Mouse (Mus musculus): ENCODE data around the gene Iqcg. TPM values are rescaled to one million over a fixed set of nuclear protein-coding genes. Genes with fewer than 3 reads are reported as not detected.

The Iqcg gene
- polyA plus RNA-seq, 1 experiment = 1.7 TPM

DNA sequence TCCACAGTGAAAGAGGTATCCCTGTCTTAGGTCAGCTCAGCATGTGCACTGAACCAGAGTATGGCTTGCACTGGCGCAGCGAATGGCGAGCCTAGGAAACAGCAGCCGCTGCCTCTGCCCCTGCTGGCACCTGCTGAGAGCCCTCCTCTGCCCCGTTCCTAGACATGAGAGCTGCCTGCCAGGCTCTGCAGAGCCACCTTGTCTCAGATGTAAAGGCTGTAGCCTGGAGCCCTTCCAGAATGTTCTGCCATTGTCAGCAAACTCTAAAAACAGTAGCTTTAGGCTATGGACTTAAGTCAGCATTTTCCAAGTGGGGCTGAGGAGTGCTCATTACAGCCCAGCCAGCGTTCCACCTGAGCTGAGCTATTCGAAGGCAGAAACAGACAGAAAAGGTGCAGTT, 48.6 kb downstream of the Iqcg start:
- DNase-seq = peak in 1 of 2 experiments; percentile 16
- no peak overlapping the region for H3K27ac ChIP-seq (ENCODE audit: insufficient read depth, low read length)
- TF ChIP-seq CTCF (IDR thresholded peaks at IDR 0.05; ENCODE audit: borderline replicate concordance, insufficient read depth, low read depth, low read length) (no peak), POLR2A (IDR thresholded peaks at IDR 0.05; ENCODE audit: borderline replicate concordance, insufficient read depth, low read length) (no peak)
- H3K27me3 ChIP-seq (ENCODE audit: control insufficient read depth, insufficient read depth, low read length) = no peaks in the 10 kb centered on the region
- WGBS = 36% methylated on average over 7 of the region's 7 CpGs
- peaks cover 6% of the 10 kb centered on the region for H3K4me1 ChIP-seq (ENCODE audit: control insufficient read depth, insufficient read depth, low read length)
- no peak overlapping the region for H3K4me3 ChIP-seq (replicated peaks; ENCODE audit: insufficient read depth, low read depth, low read length)

DNA sequence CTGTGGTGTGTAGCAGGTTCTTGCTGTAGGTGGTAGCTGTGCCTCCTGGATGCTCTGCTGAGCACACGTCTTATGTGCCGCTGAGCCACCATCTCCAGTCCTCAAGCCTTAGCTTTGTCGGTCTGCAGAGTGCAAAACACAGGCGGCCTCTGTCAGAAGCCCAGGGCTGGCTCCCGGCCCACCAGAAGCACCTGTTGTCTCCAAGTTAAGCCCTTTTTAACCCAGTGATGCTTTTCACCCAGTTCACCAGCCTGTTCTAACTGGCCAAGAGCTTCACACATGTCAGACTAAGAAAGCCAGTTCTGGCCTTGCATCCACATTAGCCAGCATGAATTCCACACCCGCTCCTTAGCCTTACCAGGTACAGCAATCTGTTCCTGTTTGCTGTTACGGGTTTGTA, 49.1 kb downstream of the Iqcg start:
- WGBS = 29% methylated on average over 7 of the region's 7 CpGs
- peaks cover 6% of the 10 kb centered on the region for H3K4me1 ChIP-seq (ENCODE audit: control insufficient read depth, insufficient read depth, low read length)
- no peaks in the 10 kb centered on the region for H3K27me3 ChIP-seq (ENCODE audit: control insufficient read depth, insufficient read depth, low read length)
- H3K4me3 ChIP-seq (replicated peaks; ENCODE audit: insufficient read depth, low read depth, low read length) = no peak overlapping the region
- TF ChIP-seq CTCF (IDR thresholded peaks at IDR 0.05; ENCODE audit: borderline replicate concordance, insufficient read depth, low read depth, low read length) (no peak), POLR2A (IDR thresholded peaks at IDR 0.05; ENCODE audit: borderline replicate concordance, insufficient read depth, low read length) (no peak)
- peak; percentile 50 to 54 for DNase-seq
- H3K27ac ChIP-seq (ENCODE audit: insufficient read depth, low read length) = no peak overlapping the region

DNA sequence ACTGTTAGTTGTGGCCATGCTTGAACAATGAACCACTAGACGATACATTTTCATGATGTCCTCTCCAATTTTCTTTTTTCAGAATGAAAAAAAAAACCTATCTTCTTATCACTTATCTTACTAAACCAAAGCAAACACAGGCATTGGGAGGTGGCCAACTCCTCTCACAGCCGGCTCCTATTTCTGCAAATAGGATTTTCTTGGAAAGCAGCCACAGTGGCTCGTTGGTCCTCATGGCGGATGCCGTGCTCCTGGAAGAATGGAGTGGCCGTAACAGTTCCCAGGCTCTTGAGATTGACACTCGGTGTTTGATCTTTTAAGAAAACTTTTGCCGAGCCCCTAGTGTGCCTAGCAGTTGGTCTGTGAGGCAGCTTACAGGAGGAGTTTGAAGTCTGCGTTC, 50.8 kb downstream of the Iqcg start:
- Histone ChIP-seq H3K4me1 (ENCODE audit: control insufficient read depth, insufficient read depth, low read length) (peaks cover 6% of the 10 kb centered on the region), H3K27me3 (ENCODE audit: control insufficient read depth, insufficient read depth, low read length) (no peaks in the 10 kb centered on the region), H3K27ac (ENCODE audit: insufficient read depth, low read length) (no peak overlapping the region), H3K4me3 (replicated peaks; ENCODE audit: insufficient read depth, low read depth, low read length) (no peak overlapping the region)
- DNase-seq = peak; percentile 37 to 67
- no peak for TF ChIP-seq POLR2A (IDR thresholded peaks at IDR 0.05; ENCODE audit: borderline replicate concordance, insufficient read depth, low read length)
- no peak for TF ChIP-seq CTCF (IDR thresholded peaks at IDR 0.05; ENCODE audit: borderline replicate concordance, insufficient read depth, low read depth, low read length)
- WGBS = 10% methylated on average over 9 of the region's 9 CpGs

DNA sequence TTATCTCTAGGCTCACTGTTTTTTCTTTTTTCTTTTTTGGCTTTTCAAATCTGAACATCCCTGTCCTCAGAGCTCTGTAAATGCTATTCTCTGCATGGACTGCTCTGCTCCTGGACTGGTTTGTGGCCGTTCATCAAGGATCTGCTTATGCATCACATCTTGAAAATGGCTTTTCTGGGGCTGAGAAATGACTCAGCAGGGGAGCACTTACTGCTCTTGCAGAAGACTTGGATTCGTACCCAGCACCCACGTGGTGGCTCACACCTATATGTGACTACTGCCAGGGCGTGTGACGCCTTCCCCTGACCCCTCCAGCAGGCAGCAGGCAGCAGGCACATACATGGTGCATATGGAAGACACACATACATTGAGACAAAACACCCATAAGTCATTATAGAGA, 63.9 kb downstream of the Iqcg start:
- H3K4me3 ChIP-seq (replicated peaks; ENCODE audit: insufficient read depth, low read depth, low read length) = no peak overlapping the region
- DNase-seq = no peak
- H3K27ac ChIP-seq (ENCODE audit: insufficient read depth, low read length) = no peak overlapping the region
- H3K27me3 ChIP-seq (ENCODE audit: control insufficient read depth, insufficient read depth, low read length) = no peaks in the 10 kb centered on the region
- H3K4me1 ChIP-seq (ENCODE audit: control insufficient read depth, insufficient read depth, low read length) = no peaks in the 10 kb centered on the region; the same call in 1 of the 2 replicates
- 64% methylated on average over 5 of the region's 5 CpGs for WGBS
- TF ChIP-seq CTCF (IDR thresholded peaks at IDR 0.05; ENCODE audit: borderline replicate concordance, insufficient read depth, low read depth, low read length) (no peak), POLR2A (IDR thresholded peaks at IDR 0.05; ENCODE audit: borderline replicate concordance, insufficient read depth, low read length) (no peak)

DNA sequence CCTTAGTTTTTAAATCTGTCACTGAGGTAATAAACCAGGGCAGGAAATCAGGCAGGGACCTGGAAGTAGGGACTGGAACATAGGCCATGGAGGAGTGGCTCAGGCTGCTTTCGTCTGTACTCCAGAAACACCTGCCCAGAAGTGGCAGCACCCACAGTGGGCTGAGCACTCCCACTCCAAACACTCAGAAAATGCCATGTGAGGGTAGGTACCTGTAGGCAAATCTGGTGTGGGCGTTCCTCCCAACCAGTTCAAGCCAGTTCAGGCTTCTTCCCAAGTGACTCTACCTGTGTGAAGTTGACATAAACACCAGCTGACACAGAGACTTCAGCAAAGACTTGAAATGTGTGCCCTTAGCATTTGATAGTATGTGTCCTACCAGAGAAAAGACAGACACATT, 71.4 kb downstream of the Iqcg start:
- H3K27ac ChIP-seq (ENCODE audit: insufficient read depth, low read length) = no peak overlapping the region
- no peak for TF ChIP-seq POLR2A (IDR thresholded peaks at IDR 0.05; ENCODE audit: borderline replicate concordance, insufficient read depth, low read length)
- no peak for TF ChIP-seq CTCF (IDR thresholded peaks at IDR 0.05; ENCODE audit: borderline replicate concordance, insufficient read depth, low read depth, low read length)
- WGBS = 91% methylated on average over 2 of the region's 2 CpGs
- H3K4me3 ChIP-seq (replicated peaks; ENCODE audit: insufficient read depth, low read depth, low read length) = no peak overlapping the region
- H3K27me3 ChIP-seq (ENCODE audit: control insufficient read depth, insufficient read depth, low read length) = no peaks in the 10 kb centered on the region
- no peaks in the 10 kb centered on the region for H3K4me1 ChIP-seq (ENCODE audit: control insufficient read depth, insufficient read depth, low read length)
- DNase-seq = no peak

DNA sequence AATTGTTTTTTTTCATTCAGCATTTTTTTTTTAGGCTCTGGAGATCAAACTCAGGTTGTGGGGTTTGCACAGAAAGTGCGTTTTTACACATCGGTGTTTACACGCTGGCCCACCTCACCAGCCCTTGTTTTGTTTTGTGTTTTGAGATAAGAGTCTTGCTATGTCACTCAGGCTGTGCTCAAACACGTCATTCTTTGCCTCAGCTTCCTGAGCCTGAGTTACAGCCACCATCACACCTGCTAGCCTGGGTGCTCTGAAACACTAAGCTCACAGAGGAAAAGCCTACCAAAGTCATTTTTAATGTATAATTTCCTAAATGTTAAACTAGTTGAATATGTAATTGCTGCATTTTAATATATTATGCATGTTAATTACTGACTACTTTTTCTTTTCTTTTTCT, 74.6 kb downstream of the Iqcg start:
- 93% methylated on average over 4 of the region's 4 CpGs for WGBS
- no peak for DNase-seq
- TF ChIP-seq CTCF (IDR thresholded peaks at IDR 0.05; ENCODE audit: borderline replicate concordance, insufficient read depth, low read depth, low read length) = no peak
- TF ChIP-seq POLR2A (IDR thresholded peaks at IDR 0.05; ENCODE audit: borderline replicate concordance, insufficient read depth, low read length) = no peak
- Histone ChIP-seq H3K4me1 (ENCODE audit: control insufficient read depth, insufficient read depth, low read length) (no peaks in the 10 kb centered on the region), H3K27ac (ENCODE audit: insufficient read depth, low read length) (no peak overlapping the region), H3K4me3 (replicated peaks; ENCODE audit: insufficient read depth, low read depth, low read length) (no peak overlapping the region), H3K27me3 (ENCODE audit: control insufficient read depth, insufficient read depth, low read length) (no peaks in the 10 kb centered on the region)

GRCm38 (mm10) chr16:32980227-32980626, 75.8 kb downstream of the Iqcg start:
- 79% methylated on average over 1 of the region's 1 CpGs for WGBS

DNA sequence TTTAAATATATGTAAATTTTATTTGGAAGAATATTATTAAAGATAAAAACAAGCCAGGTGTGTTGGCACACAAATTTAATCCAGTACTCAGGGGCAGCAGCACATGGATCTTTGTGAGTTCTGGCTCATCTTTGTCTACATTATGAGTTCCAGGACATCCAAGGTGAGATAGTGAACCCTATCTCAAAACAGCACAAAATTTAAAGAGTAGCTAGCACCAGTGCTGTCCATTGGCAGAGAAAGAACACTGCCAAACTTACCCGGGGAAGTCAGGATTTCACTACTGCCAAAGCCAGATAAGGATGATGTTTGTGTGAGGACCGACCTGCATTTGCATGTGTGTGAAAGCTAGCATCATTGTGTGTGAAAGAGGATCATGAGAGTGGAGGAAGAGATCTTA, 83.0 kb downstream of the Iqcg start:
- H3K27ac ChIP-seq (ENCODE audit: insufficient read depth, low read length) = no peak overlapping the region
- no peak for DNase-seq
- H3K27me3 ChIP-seq (ENCODE audit: control insufficient read depth, insufficient read depth, low read length) = no peaks in the 10 kb centered on the region
- no peaks in the 10 kb centered on the region for H3K4me1 ChIP-seq (ENCODE audit: control insufficient read depth, insufficient read depth, low read length)
- 64% methylated on average over 2 of the region's 2 CpGs for WGBS
- H3K4me3 ChIP-seq (replicated peaks; ENCODE audit: insufficient read depth, low read depth, low read length) = no peak overlapping the region
- no peak for TF ChIP-seq CTCF (IDR thresholded peaks at IDR 0.05; ENCODE audit: borderline replicate concordance, insufficient read depth, low read depth, low read length)
- TF ChIP-seq POLR2A (IDR thresholded peaks at IDR 0.05; ENCODE audit: borderline replicate concordance, insufficient read depth, low read length) = no peak

More at GRCm38 (mm10) chr16:32980227-32980626, 75.8 kb downstream of the Iqcg start:
- no peak overlapping the region for H3K27ac ChIP-seq (ENCODE audit: insufficient read depth, low read length)
- no peaks in the 10 kb centered on the region for H3K4me1 ChIP-seq (ENCODE audit: control insufficient read depth, insufficient read depth, low read length)
- H3K4me3 ChIP-seq (replicated peaks; ENCODE audit: insufficient read depth, low read depth, low read length) = no peak overlapping the region
- TF ChIP-seq POLR2A (IDR thresholded peaks at IDR 0.05; ENCODE audit: borderline replicate concordance, insufficient read depth, low read length) (no peak), CTCF (IDR thresholded peaks at IDR 0.05; ENCODE audit: borderline replicate concordance, insufficient read depth, low read depth, low read length) (no peak)
- DNase-seq = no peak
- H3K27me3 ChIP-seq (ENCODE audit: control insufficient read depth, insufficient read depth, low read length) = no peaks in the 10 kb centered on the region

All from cerebellum, adult 2 months (tissue).